Mouse (Mus musculus): ENCODE results near the gene Med24. TPM values are rescaled to one million over a fixed set of nuclear protein-coding genes. Genes with fewer than 3 reads are reported as not detected.
A peak's percentile ranks its signal among the peaks of the same experiment; 100 is the strongest.

Med24 gene
- total and polyA plus RNA-seq, 3 experiments = 41.6 to 54.5 (median 48.1) TPM

DNA sequence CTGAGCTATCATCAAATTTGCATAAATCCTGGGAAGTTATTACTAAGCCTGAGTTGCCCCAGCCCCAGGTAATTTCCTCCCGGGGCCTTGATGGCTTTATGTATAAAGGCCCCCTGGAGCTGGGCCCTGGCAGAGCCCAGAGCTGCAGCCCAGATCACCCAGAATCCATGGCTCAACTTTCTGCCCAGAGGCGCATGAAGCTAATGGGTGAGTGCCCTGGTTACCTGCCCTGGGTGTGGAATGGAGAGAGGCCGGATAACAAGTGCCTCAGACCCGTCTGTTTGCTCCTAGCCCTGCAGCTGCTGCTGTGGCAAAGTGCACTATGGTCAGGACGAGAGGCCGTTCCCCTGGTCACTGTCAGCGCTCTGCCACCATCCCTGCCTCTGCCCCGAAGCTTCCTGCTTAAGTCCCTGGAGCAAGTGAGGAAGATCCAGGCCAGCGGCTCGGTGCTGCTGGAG lies 28.0 kb downstream of the Med24 start, which contains the start of gene Csf3:
Csf3 (plus strand) TSS at position 51 of the 458 bp plus-strand sequence.
- Histone ChIP-seq H3K27ac (no peak within 1 kb of the TSS), H3K27me3 (ENCODE audit: control insufficient read depth, insufficient read depth, low read length) (no peaks in the 10 kb centered on the region), H3K4me3 (no peak within 1 kb of the TSS), H3K36me3 (ENCODE audit: control insufficient read depth, insufficient read depth, low read length) (no peaks in the 10 kb centered on the region), H3K9ac (ENCODE audit: low read depth, low read length) (no peak within 1 kb of the TSS), H3K79me2 (replicated peaks; ENCODE audit: control insufficient read depth, insufficient read depth, low read length) (no peaks in the 10 kb centered on the region), H3K4me1 (ENCODE audit: control insufficient read depth, insufficient read depth, low read length) (peaks cover 4% of the 10 kb centered on the region; the same call in 1 of the 2 replicates)
- WGBS = 79% methylated on average over 10 of the region's 10 CpGs
- intact Hi-C loops (cut with DNase I) = loop anchor here (5.0 kb wide), 2 partner anchors 36 to 206 kb away; partner anchors contain the start of gene Cdc6
- TF ChIP-seq EP300 (IDR thresholded peaks at IDR 0.05; ENCODE audit: insufficient read depth, low read depth, low read length) (no peak), CTCF (IDR thresholded peaks at IDR 0.05) (no peak), POLR2A (IDR thresholded peaks at IDR 0.05; ENCODE audit: insufficient read depth, low read depth, low read length) (no peak)
- peak in 1 of 2 experiments; percentile 16 for DNase-seq

DNA sequence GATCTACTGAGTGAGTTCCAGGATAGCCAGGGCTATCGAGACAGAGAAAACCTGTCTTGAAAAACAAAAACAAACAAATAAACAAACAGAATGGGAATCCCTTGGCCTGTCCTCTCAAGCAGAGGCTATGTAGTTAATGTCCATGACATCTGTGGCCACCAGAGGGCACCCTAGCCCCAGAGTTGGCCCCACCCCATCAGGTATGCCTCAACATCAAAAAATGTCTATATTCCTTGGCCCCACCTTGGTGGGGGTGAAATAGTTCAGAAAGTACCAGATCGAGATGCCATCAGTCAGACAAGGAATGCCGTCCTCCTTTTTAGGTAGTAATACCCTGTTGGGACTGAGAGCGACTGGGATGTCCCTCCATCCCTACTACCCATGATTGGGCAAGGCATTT lies 29.3 kb downstream of the Med24 start:
- TF ChIP-seq POLR2A (IDR thresholded peaks at IDR 0.05; ENCODE audit: insufficient read depth, low read depth, low read length) (no peak), CTCF (IDR thresholded peaks at IDR 0.05) (peak; percentile 93), EP300 (IDR thresholded peaks at IDR 0.05; ENCODE audit: insufficient read depth, low read depth, low read length) (peak; percentile 81; the same call in 1 of the 2 replicates)
- no peak overlapping the region for H3K9ac ChIP-seq (ENCODE audit: low read depth, low read length)
- intact Hi-C loops (cut with DNase I) = loop anchor here (1.0 to 5.0 kb wide), 5 partner anchors 9 to 207 kb away; partner anchors contain the start of gene Cdc6
- no peaks in the 10 kb centered on the region for H3K36me3 ChIP-seq (ENCODE audit: control insufficient read depth, insufficient read depth, low read length)
- H3K79me2 ChIP-seq (replicated peaks; ENCODE audit: control insufficient read depth, insufficient read depth, low read length) = no peaks in the 10 kb centered on the region
- H3K27me3 ChIP-seq (ENCODE audit: control insufficient read depth, insufficient read depth, low read length) = no peaks in the 10 kb centered on the region
- DNase-seq = peak; percentile 76 to 88
- WGBS = 28% methylated on average over 4 of the region's 4 CpGs
- no peak overlapping the region for H3K27ac ChIP-seq
- peaks cover 4% of the 10 kb centered on the region for H3K4me1 ChIP-seq (ENCODE audit: control insufficient read depth, insufficient read depth, low read length)
- no peak overlapping the region for H3K4me3 ChIP-seq

DNA sequence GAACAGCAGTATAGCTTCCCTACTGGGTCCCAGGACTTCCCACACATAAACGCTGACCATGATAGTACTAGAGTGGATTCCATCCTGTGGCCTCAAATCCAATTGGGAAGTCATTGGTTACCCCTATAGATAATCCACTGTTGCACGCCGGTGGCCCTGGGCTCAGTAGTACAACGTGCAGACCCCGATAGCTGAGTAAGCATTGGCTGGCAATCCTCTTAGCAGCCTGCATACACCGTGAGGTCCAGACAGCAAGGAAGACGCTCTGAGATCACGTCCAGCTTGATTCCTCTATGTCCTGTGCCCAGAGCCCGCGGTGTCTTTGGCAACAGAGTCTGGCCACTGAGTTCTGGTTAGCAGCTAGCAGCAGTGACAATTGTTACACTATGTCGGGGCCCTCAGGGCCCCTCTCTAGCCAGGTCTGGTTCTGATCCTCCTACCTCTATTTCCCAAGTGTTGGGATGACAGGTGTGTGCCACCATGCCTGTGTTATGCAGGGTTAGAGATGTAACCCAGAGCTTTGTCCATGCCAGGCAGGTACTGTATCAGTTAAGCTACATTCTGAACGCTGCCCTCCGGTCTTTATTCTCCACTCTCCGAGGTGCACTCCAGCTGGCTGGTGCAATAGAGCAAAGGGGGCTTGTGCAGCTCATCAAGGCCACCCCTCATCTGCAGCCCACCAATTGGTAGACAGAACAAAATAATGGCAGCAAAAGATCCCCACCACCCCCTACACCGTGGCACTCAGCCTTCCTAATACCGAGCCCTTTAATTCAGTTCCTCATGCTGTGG lies 30.2 kb downstream of the Med24 start:
- H3K27me3 ChIP-seq (ENCODE audit: control insufficient read depth, insufficient read depth, low read length) = no peaks in the 10 kb centered on the region
- H3K4me1 ChIP-seq (ENCODE audit: control insufficient read depth, insufficient read depth, low read length) = peaks cover 4% of the 10 kb centered on the region
- H3K79me2 ChIP-seq (replicated peaks; ENCODE audit: control insufficient read depth, insufficient read depth, low read length) = no peaks in the 10 kb centered on the region
- no peak overlapping the region for H3K9ac ChIP-seq (ENCODE audit: low read depth, low read length)
- no peak overlapping the region for H3K4me3 ChIP-seq
- DNase-seq = peak in 1 of 2 experiments; percentile 13
- WGBS = 80% methylated on average over 16 of the region's 16 CpGs
- no peak overlapping the region for H3K27ac ChIP-seq
- intact Hi-C loops (cut with DNase I) = no loop called here
- TF ChIP-seq POLR2A (IDR thresholded peaks at IDR 0.05; ENCODE audit: insufficient read depth, low read depth, low read length) = no peak
- TF ChIP-seq CTCF (IDR thresholded peaks at IDR 0.05) = no peak
- no peak for TF ChIP-seq EP300 (IDR thresholded peaks at IDR 0.05; ENCODE audit: insufficient read depth, low read depth, low read length)
- no peaks in the 10 kb centered on the region for H3K36me3 ChIP-seq (ENCODE audit: control insufficient read depth, insufficient read depth, low read length)

DNA sequence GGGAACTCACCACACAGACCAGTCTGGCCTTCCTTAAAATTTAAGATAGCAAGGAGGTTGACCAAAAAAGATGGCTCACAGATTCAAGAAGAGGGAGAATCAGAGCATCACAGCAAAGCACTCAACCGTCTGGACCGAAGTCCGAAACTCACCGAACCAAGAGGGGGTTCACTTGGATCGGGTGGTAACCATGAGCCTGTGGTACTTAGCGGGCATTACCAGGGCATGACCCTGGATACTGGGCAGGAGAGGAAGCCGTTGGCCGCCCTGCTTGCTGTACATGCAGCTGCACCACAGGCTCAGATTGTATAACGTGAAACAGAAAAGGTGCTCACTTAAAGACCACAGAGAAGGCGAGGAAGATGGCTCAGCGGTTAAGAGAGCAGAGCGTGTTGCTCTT lies 32.0 kb downstream of the Med24 start:
- H3K27ac ChIP-seq = no peak overlapping the region
- WGBS = 91% methylated on average over 12 of the region's 12 CpGs
- DNase-seq = peak in 1 of 2 experiments; percentile 10
- no peak overlapping the region for H3K9ac ChIP-seq (ENCODE audit: low read depth, low read length)
- H3K36me3 ChIP-seq (ENCODE audit: control insufficient read depth, insufficient read depth, low read length) = no peaks in the 10 kb centered on the region
- H3K4me3 ChIP-seq = no peak overlapping the region
- H3K4me1 ChIP-seq (ENCODE audit: control insufficient read depth, insufficient read depth, low read length) = peaks cover 4% of the 10 kb centered on the region
- H3K79me2 ChIP-seq (replicated peaks; ENCODE audit: control insufficient read depth, insufficient read depth, low read length) = no peaks in the 10 kb centered on the region
- no peaks in the 10 kb centered on the region for H3K27me3 ChIP-seq (ENCODE audit: control insufficient read depth, insufficient read depth, low read length)
- intact Hi-C loops (cut with DNase I) = no loop called here
- TF ChIP-seq CTCF (IDR thresholded peaks at IDR 0.05) (no peak), EP300 (IDR thresholded peaks at IDR 0.05; ENCODE audit: insufficient read depth, low read depth, low read length) (no peak)

DNA sequence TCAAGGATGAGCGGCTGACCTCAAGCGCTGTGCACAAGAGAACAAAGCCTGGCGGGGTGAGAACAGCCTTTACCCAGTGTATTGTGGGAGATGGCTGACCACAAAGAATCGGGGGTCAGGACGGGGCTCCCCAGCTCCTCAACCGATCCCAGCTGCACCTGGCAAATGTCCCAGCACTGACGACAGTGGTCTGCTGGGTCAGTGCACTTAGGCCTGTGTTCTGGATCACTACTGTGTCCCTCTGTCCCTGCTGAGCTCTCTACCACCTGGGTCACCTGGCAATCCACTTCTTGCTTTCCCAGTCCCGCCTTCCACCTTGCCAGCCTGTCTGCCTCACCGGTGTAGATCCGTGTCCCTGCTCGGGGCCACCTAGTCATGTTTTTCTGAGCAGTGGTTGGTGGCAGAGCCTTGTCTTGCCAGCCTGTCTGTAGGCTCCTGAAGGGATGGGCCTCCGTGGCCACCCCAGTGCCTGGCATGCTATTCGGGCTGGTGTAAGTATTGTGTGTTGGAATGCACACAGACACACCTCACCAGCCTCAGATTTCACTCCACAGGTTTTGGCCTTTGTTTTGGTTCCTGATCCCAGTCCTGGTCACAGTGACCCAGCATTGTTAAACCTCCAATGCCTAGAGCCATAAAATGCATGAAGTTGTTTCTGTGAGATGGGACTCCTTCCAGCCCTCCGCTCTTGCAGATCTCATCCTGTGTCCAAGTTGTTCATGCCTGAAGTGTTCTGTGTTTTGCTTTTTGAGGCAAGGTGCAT lies 32.6 kb downstream of the Med24 start:
- no peak overlapping the region for H3K4me3 ChIP-seq
- H3K27me3 ChIP-seq (ENCODE audit: control insufficient read depth, insufficient read depth, low read length) = no peaks in the 10 kb centered on the region
- TF ChIP-seq CTCF (IDR thresholded peaks at IDR 0.05) = no peak
- TF ChIP-seq EP300 (IDR thresholded peaks at IDR 0.05; ENCODE audit: insufficient read depth, low read depth, low read length) = 0 out of 2 replicates have a peak, but pooled peaks have one; percentile 18
- TF ChIP-seq POLR2A (IDR thresholded peaks at IDR 0.05; ENCODE audit: insufficient read depth, low read depth, low read length) = no peak
- no peaks in the 10 kb centered on the region for H3K79me2 ChIP-seq (replicated peaks; ENCODE audit: control insufficient read depth, insufficient read depth, low read length)
- peak in 1 of 2 experiments; percentile 21 for DNase-seq
- WGBS = 72% methylated on average over 14 of the region's 14 CpGs
- H3K27ac ChIP-seq = no peak overlapping the region
- no peak overlapping the region for H3K9ac ChIP-seq (ENCODE audit: low read depth, low read length)
- intact Hi-C loops (cut with DNase I) = no loop called here
- H3K4me1 ChIP-seq (ENCODE audit: control insufficient read depth, insufficient read depth, low read length) = peaks cover 4% of the 10 kb centered on the region
- no peaks in the 10 kb centered on the region for H3K36me3 ChIP-seq (ENCODE audit: control insufficient read depth, insufficient read depth, low read length)
